Mouse (Mus musculus) liver, embryonic 14.5 days (tissue): ENCODE measurements around the gene Celf2.

ENCODE experiments used
- CTCF ChIP-seq: IDR thresholded peaks from 2 replicates; pipeline ENCODE4 v1.5.1; 2016; ENCODE audit warnings: antibody characterized with exemption, low read depth, control low read depth
- EP300 ChIP-seq: IDR thresholded peaks from 2 replicates; pipeline ENCODE4 v1.6.1; 2016; ENCODE audit warnings: antibody characterized with exemption, low read depth

DNA sequence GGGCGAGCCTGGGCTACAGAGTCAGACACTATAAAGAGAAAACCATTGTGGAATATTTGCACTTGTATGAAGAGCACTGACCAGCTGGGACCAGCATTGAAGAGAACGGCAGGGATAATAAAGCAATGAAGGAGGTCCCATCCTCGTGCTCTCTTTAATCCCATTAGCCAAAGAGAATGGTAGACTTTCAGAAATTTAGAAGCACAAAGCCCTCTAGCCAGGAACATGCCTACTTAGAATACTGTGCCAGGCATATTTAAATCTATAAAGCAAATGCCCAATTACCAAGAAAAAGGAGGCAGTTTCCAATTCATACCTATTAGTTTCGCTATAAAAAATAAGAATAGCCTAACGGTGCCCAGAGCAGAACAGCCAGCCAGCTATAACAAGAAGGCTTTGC lies 583.9 kb downstream of the Celf2 start:
- no peak for TF ChIP-seq CTCF
- TF ChIP-seq EP300, result no peak
